Mouse (Mus musculus) liver, embryonic 15.5 days (tissue): ENCODE measurements around the gene Prm1. TPM values are rescaled to one million over a fixed set of nuclear protein-coding genes. Genes with fewer than 3 reads are reported as not detected.

Experiments
- ATAC-seq: fragments of 200-750 bp; cut with Nextera tagmentation; 2 replicates; pipeline ENCODE4 v1.8.0; 2017; ENCODE audit warnings: moderate number of reproducible peaks, mild to moderate bottlenecking, moderate library complexity; ENCODE audit not compliant: insufficient read depth
- H3K27ac ChIP-seq: fragments of 300-500 bp; sonication (generic); replicated peaks from 2 replicates; pipeline ENCODE4 v1.5.1; 2015; ENCODE audit warnings: mild to moderate bottlenecking, inconsistent platforms
- H3K27me3 ChIP-seq: fragments of 300-500 bp; sonication (generic); 2 replicates; pipeline ENCODE4 v1.6.1; 2015; ENCODE audit warnings: mild to moderate bottlenecking, inconsistent platforms
- H3K36me3 ChIP-seq: fragments of 300-500 bp; sonication (generic); replicated peaks from 2 replicates; pipeline ENCODE4 v1.6.1; 2015; ENCODE audit warnings: moderate library complexity, mild to moderate bottlenecking, inconsistent platforms
- H3K4me1 ChIP-seq: fragments of 300-500 bp; sonication (generic); replicated peaks from 2 replicates; pipeline ENCODE4 v1.6.1; 2015; ENCODE audit warnings: inconsistent platforms
- H3K4me2 ChIP-seq: fragments of 300-500 bp; sonication (generic); 2 replicates; pipeline ENCODE4 v1.6.1; 2015; ENCODE audit warnings: moderate library complexity, mild to moderate bottlenecking, inconsistent platforms
- H3K4me3 ChIP-seq: fragments of 300-500 bp; sonication (generic); replicated peaks from 2 replicates; pipeline ENCODE4 v1.5.1; 2015; ENCODE audit warnings: mild to moderate bottlenecking, inconsistent platforms
- H3K9ac ChIP-seq: fragments of 300-500 bp; sonication (generic); 2 replicates; pipeline ENCODE4 v1.6.1; 2015; ENCODE audit warnings: moderate library complexity, mild to moderate bottlenecking, inconsistent platforms
- H3K9me3 ChIP-seq: fragments of 300-500 bp; sonication (generic); replicated peaks from 2 replicates; pipeline ENCODE4 v1.6.1; 2016; ENCODE audit warnings: inconsistent platforms
- WGBS: fragments of 180-500 bp; shearing (Covaris S2); methylation state at CpG from one replicate; pipeline ENCODE4 v1.1.7; 2015; ENCODE audit warnings: mixed read lengths; ENCODE audit not compliant: insufficient replicate concordance; 5-methylcytosine and 5-hydroxymethylcytosine counted together
- polyA plus RNA-seq: library from polyadenylated mRNA; unstranded; fragments of >200 nt; fragmentation: Nextera tagmentation; extraction: Ambion mirVana; gene quantifications from 2 replicates; pipeline ENCODE4 v1.2.1, GENCODE M21; 2015

Prm1 gene
- polyA plus RNA-seq, 1 experiment from 2014 or later, result not detected

- no peak overlapping the region for H3K4me3 ChIP-seq
- no peaks in the 10 kb centered on the region for H3K9me3 ChIP-seq
- no peak for ATAC-seq
- 43% methylated on average over 6 of the region's 6 CpGs for WGBS
- H3K27me3 ChIP-seq, result peaks cover 37% of the 10 kb centered on the region
- H3K27ac ChIP-seq, result no peak overlapping the region
- H3K4me2 ChIP-seq, result peak overlapping the region; percentile 18; the same call in 1 of the 2 replicates
- H3K9ac ChIP-seq, result no peak overlapping the region
- H3K36me3 ChIP-seq, result no peaks in the 10 kb centered on the region
- H3K4me1 ChIP-seq, result peaks cover 46% of the 10 kb centered on the region
Measured at GRCm38 (mm10) chr16:10782377-10783151, 23.1 kb downstream of the Prm1 start.

- peaks cover 47% of the 10 kb centered on the region for H3K4me1 ChIP-seq
- 52% methylated on average over 9 of the region's 9 CpGs for WGBS
- no peak overlapping the region for H3K4me2 ChIP-seq
- no peak overlapping the region for H3K9ac ChIP-seq
- H3K9me3 ChIP-seq, result no peaks in the 10 kb centered on the region
- no peak for ATAC-seq
- H3K27me3 ChIP-seq, result peaks cover 37% of the 10 kb centered on the region
- H3K27ac ChIP-seq, result no peak overlapping the region
- no peak overlapping the region for H3K4me3 ChIP-seq
- H3K36me3 ChIP-seq, result no peaks in the 10 kb centered on the region
Measured at GRCm38 (mm10) chr16:10781862-10782371, 23.7 kb downstream of the Prm1 start.

DNA sequence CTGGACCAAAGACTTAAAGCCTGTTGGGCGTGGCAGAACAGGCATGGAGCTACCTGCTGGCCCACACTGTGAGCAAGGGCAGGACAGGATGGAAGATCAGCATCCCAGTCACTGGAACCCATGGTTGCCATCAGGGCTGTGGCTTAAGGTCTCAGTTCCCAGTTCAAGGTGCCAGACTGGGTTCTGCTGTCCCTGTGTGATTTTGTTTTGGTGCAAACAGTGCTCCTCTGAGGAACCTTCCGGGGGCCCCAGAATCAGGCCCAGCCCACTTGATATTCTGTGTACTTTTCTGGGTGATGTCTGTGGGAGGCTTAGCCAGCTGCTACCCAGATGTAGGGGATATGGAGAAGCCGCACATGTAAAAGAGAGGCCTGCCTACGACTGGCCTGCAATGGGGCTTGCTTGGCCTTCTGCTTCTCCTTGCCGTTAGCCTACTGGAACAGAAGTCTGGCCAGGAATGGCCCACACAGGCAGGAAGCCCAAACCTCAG lies 25.0 kb downstream of the Prm1 start:
- Histone ChIP-seq H3K4me3 (no peak overlapping the region), H3K9me3 (no peaks in the 10 kb centered on the region), H3K27ac (no peak overlapping the region), H3K4me1 (peaks cover 36% of the 10 kb centered on the region), H3K36me3 (no peaks in the 10 kb centered on the region), H3K27me3 (peaks cover 37% of the 10 kb centered on the region), H3K4me2 (no peak overlapping the region), H3K9ac (no peak overlapping the region)
- WGBS, result 61% methylated on average over 5 of the region's 5 CpGs
- no peak for ATAC-seq

- no peaks in the 10 kb centered on the region for H3K9me3 ChIP-seq
- H3K27ac ChIP-seq, result no peak overlapping the region
- no peak overlapping the region for H3K4me3 ChIP-seq
- whole genome bisulfite sequencing, result 45% methylated on average over 5 of the region's 5 CpGs
- H3K4me2 ChIP-seq, result no peak overlapping the region
- H3K9ac ChIP-seq, result no peak overlapping the region
- 0 out of 2 replicates have a peak, but pooled peaks have one; percentile 28 for ATAC-seq
- peaks cover 10% of the 10 kb centered on the region for H3K27me3 ChIP-seq
- H3K4me1 ChIP-seq, result peaks cover 15% of the 10 kb centered on the region
- H3K36me3 ChIP-seq, result no peaks in the 10 kb centered on the region
Measured at GRCm38 (mm10) chr16:10777579-10778160, 28.0 kb downstream of the Prm1 start.

GRCm38 (mm10) chr16:10776322-10776721 lies 29.3 kb downstream of the Prm1 start:
- no peak overlapping the region for H3K4me3 ChIP-seq
- ATAC-seq, result no peak
- H3K27ac ChIP-seq, result no peak overlapping the region
- no peak overlapping the region for H3K4me2 ChIP-seq
- peaks cover 11% of the 10 kb centered on the region for H3K4me1 ChIP-seq
- no peaks in the 10 kb centered on the region for H3K27me3 ChIP-seq
- 47% methylated on average over 7 of the region's 7 CpGs for WGBS
- no peaks in the 10 kb centered on the region for H3K36me3 ChIP-seq
- H3K9me3 ChIP-seq, result no peaks in the 10 kb centered on the region
- no peak overlapping the region for H3K9ac ChIP-seq

DNA sequence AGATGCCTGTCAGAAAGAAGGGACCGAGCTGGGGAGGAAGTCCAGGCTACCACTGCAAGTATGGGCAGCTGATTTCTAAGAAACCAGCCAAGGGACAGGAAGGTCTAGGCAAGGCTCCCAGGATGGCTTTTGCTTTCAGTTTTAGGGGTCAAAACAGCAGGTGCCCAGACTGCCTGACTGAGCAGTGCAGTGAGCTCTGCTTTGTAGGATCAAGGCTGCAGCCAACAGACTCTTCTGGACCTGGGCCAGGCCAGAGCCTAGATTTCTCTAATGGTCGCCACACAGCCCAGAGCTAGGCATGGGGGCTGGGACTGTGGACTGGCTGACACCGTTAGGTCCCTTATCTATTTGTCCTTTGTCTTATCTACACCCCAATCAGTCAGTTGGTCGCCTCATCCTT lies 30.9 kb downstream of the Prm1 start:
- H3K9ac ChIP-seq, result no peak overlapping the region
- no peak overlapping the region for H3K4me3 ChIP-seq
- H3K4me1 ChIP-seq, result peaks cover 19% of the 10 kb centered on the region
- no peak for ATAC-seq
- no peak overlapping the region for H3K27ac ChIP-seq
- H3K9me3 ChIP-seq, result no peaks in the 10 kb centered on the region
- WGBS, result 12% methylated on average over 4 of the region's 4 CpGs
- no peaks in the 10 kb centered on the region for H3K27me3 ChIP-seq
- H3K36me3 ChIP-seq, result no peaks in the 10 kb centered on the region
- H3K4me2 ChIP-seq, result no peak overlapping the region

DNA sequence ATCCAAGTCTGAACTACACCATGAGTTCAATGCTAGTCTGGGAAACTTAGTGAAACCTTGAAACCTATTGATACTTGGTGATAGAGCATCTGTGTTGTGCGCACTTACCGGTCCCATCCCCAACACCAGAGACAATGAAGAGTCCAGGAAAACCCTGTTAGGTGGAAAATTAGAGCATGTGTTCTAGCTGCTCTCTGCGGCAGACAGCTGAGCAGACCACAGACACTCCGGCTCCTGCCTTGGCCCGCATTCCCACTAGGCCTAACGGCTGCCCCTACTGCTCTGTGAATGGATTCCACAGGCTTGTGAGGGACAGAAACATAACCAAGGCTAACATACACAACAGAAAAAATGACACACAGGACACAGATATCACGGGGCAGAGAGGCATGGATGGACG lies 32.1 kb downstream of the Prm1 start:
- Histone ChIP-seq H3K27ac (no peak overlapping the region), H3K36me3 (no peaks in the 10 kb centered on the region), H3K9ac (no peak overlapping the region), H3K27me3 (peaks cover 7% of the 10 kb centered on the region; the same call in 1 of the 2 replicates), H3K9me3 (no peaks in the 10 kb centered on the region), H3K4me1 (peaks cover 26% of the 10 kb centered on the region), H3K4me2 (no peak overlapping the region), H3K4me3 (no peak overlapping the region)
- ATAC-seq, result no peak
- WGBS, result 77% methylated on average over 8 of the region's 8 CpGs

GRCm38 (mm10) chr16:10771769-10772510 lies 33.7 kb downstream of the Prm1 start:
- Histone ChIP-seq H3K9me3 (no peaks in the 10 kb centered on the region), H3K9ac (no peak overlapping the region), H3K27ac (no peak overlapping the region), H3K27me3 (peaks cover 14% of the 10 kb centered on the region), H3K4me1 (peaks cover 16% of the 10 kb centered on the region; the same call in 1 of the 2 replicates), H3K4me2 (no peak overlapping the region), H3K36me3 (no peaks in the 10 kb centered on the region), H3K4me3 (no peak overlapping the region)
- 0 out of 2 replicates have a peak, but pooled peaks have one; percentile 18 for ATAC-seq
- WGBS, result 28% methylated on average over 19 of the region's 19 CpGs

- ATAC-seq, result no peak
- Histone ChIP-seq H3K27me3 (peaks cover 14% of the 10 kb centered on the region), H3K27ac (no peak overlapping the region), H3K9me3 (no peaks in the 10 kb centered on the region), H3K36me3 (no peaks in the 10 kb centered on the region), H3K4me1 (peaks cover 16% of the 10 kb centered on the region; the same call in 1 of the 2 replicates), H3K4me2 (no peak overlapping the region), H3K4me3 (no peak overlapping the region), H3K9ac (no peak overlapping the region)
- 33% methylated on average over 4 of the region's 4 CpGs for WGBS
Measured at GRCm38 (mm10) chr16:10770531-10771325, 34.9 kb downstream of the Prm1 start.

DNA sequence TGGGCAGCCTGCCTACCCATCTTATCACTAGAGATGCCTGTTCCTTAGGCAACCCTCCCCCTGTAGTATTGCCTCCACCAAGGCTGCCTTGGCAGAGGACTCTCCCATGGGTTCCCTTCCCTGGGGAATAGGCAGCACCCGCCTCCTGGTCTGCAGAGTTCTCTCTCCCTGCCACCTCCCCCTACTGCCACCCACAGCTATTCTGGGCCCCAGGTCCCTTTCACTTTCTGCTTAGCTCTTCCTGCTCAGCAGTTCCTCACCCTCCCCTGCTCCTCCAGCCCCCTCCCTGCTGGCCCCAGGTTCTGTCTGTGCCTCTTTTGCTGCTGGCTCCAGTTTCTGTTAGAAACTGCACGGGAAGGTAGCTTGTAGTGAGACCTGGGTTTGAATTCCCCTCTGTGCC lies 36.0 kb downstream of the Prm1 start:
- no peak overlapping the region for H3K4me2 ChIP-seq
- ATAC-seq, result no peak
- no peak overlapping the region for H3K27ac ChIP-seq
- peaks cover 16% of the 10 kb centered on the region; the same call in 1 of the 2 replicates for H3K4me1 ChIP-seq
- H3K27me3 ChIP-seq, result peaks cover 14% of the 10 kb centered on the region
- 16% methylated on average over 2 of the region's 2 CpGs for WGBS
- no peaks in the 10 kb centered on the region for H3K9me3 ChIP-seq
- H3K9ac ChIP-seq, result no peak overlapping the region
- no peak overlapping the region for H3K4me3 ChIP-seq
- no peaks in the 10 kb centered on the region for H3K36me3 ChIP-seq
